Mouse (Mus musculus): ENCODE data around the gene Rai14.
A peak's percentile ranks its signal among the peaks of the same experiment; 100 is the strongest.

The Rai14 gene

GRCm38 (mm10) chr15:10714409-10715138, at the start of gene Rai14:
Gene Rai14, minus strand, starts transcription at chr15:10714624.
- peak in 1 of 2 experiments; percentile 44 for DNase-seq (ENCODE audit: low spot score in 2 of 2)

GRCm38 (mm10) chr15:10761441-10761840, 47.0 kb upstream of the Rai14 start:
- no peak for DNase-seq (ENCODE audit: low spot score in 2 of 2)

DNA sequence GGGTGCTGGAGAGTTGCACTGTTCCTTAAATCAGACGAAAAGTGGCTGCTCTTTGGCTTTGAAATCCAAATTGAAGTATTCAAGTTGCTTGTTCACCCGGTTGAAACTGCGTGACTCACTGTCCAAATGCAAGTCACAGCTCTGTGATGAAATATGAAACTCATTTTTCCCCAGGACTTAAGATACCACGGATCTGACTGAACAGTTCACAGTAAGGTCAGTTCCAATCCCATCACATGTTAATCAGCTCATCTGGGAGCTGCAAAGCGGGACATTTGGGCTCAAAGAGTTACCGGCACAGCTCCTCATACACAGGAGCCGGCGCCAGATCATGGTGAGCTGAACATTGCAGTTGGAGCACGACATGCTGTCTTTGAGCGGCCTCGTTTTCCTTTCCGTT, 45.6 kb upstream of the Rai14 start:
- DNase-seq (ENCODE audit: low spot score in 2 of 2): no peak

DNA sequence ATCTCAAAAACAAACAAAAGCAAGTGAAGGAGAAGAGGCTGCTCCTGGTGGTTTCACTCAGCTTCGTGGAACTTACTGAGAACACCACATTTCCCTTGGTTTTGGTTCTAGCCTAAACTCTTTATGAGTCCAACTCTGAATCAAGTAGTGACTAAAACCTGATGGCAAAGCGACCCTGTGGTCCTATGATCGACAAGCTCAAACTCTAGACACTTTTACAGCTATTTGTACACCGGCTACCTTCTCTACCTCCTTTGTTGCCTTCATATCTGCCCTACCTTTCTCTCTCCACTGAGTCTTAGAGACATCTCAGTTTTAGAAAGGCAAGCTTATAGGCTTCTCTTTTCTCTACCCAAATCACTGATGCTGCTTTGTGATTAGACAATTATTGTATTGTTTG, 45.0 kb upstream of the Rai14 start:
- DNase-seq (ENCODE audit: low spot score in 2 of 2): no peak

- no peak for DNase-seq (ENCODE audit: low spot score in 2 of 2)
These were observed 44.4 kb upstream of the Rai14 start for GRCm38 (mm10) chr15:10758808-10759207.

GRCm38 (mm10) chr15:10751141-10751540, 36.7 kb upstream of the Rai14 start:
- no peak for DNase-seq (ENCODE audit: low spot score in 2 of 2)

DNA sequence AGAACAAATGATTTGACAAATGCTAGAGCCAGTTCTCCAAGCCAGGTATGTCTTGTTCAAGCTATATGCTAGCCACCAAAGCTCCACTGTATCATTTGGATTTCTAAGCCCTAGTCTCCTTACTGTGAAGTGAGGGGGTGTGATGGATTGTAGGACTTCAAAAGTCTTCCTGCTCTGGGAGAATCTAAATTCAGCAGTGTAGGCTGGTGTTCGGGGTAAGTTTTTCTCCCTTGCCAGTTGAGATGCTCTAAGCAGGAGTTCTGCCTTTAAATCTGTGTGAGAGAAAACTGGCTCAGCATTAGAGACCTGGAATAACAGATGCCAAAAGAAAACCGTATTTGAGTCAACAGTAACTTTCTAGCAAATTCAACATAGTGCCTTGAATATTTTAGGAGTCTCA, 35.9 kb upstream of the Rai14 start:
- no peak for DNase-seq (ENCODE audit: low spot score in 2 of 2)

- DNase-seq (ENCODE audit: low spot score in 2 of 2): no peak
These were observed 35.3 kb upstream of the Rai14 start for GRCm38 (mm10) chr15:10749678-10750077.

- no peak for DNase-seq (ENCODE audit: low spot score in 2 of 2)
These were observed 33.2 kb upstream of the Rai14 start for GRCm38 (mm10) chr15:10747638-10748037.

DNA sequence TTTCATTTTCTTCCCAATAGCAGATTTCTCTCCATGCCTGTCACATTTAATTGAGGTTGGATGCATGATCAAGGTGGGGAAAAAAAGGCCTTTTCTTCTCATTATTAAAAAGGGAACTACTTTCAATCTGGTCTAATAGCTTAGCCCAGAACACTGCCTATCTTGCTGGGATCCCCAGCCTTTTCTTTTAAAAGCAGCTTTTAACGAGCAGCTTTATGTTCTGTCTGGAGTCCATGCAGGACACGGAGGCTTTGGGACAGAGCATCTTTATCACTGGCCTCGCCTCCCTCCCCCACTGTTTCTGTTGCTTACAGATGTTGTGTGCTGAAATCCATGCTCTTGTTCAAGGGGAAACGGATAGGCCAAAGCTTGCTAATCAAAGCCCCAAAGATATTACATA, 32.8 kb upstream of the Rai14 start:
- DNase-seq (ENCODE audit: low spot score in 2 of 2): no peak

GRCm38 (mm10) chr15:10746303-10747051, 32.1 kb upstream of the Rai14 start:
- no peak for DNase-seq (ENCODE audit: low spot score in 2 of 2)

GRCm38 (mm10) chr15:10742441-10742840, 28.0 kb upstream of the Rai14 start:
- DNase-seq (ENCODE audit: low spot score in 2 of 2): no peak

- DNase-seq (ENCODE audit: low spot score in 2 of 2): no peak
These were observed 24.9 kb upstream of the Rai14 start for GRCm38 (mm10) chr15:10739279-10739678.

DNA sequence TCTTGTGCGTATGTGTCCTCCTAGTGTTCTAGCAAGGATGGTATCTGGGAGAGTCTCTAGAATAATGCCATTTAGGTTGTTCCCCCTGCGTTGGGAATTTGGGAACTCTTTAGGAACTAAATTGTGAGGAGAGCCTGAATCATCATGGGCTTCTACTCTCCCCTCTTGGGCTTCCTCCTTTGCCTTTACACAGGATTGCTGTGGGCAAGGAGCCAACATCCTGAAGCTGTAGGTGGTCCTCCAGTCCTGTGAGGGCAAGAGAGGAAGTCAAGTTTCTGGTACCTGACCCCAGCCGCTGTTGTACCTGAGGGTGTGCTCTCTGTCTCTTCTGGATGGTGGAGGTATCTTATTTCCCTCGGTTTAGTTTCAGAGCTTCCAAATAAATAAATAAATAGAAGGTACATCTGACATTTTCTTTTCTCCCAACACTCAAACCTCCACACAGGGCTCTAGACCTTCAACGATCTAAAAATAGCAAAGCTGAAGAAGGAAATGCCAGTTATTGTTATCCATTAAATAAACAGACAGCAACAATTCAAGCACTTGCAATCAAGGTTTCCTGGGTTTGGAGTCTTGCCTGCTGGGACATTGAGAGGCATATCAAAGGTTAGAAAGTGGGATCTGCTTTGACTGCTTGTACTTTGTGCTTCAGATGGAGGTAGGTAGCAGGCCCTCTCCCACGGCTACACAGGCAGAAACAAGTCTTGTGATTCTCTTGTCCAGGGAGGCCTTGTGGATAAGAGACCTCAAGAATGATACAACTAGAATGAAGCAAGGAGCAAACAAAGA, 24.1 kb upstream of the Rai14 start:
- DNase-seq (ENCODE audit: low spot score in 2 of 2): no peak

DNA sequence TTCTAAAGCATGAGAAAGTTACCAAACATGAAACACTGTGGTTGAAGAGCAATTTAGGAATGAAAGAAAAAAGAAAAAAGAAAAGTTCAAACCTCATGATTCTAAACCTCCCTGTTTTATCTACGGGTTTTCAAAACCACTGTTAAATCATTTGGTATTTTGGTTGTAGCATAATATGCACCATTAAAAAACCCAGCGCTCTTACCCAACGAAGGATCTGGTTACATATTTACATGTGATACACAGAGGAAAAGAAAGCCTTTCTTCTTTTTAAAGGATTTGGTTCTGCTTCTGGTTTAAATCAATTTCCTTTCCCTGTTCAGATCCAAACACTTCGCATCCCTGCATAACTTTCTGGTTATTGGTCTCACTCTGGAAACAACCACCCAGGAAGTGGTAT, 21.5 kb upstream of the Rai14 start:
- DNase-seq (ENCODE audit: low spot score in 2 of 2): no peak

- no peak for DNase-seq (ENCODE audit: low spot score in 2 of 2)
These were observed 20.8 kb upstream of the Rai14 start for GRCm38 (mm10) chr15:10735216-10735615.

GRCm38 (mm10) chr15:10731398-10731797, 17.0 kb upstream of the Rai14 start:
- DNase-seq (ENCODE audit: low spot score in 2 of 2): no peak

DNA sequence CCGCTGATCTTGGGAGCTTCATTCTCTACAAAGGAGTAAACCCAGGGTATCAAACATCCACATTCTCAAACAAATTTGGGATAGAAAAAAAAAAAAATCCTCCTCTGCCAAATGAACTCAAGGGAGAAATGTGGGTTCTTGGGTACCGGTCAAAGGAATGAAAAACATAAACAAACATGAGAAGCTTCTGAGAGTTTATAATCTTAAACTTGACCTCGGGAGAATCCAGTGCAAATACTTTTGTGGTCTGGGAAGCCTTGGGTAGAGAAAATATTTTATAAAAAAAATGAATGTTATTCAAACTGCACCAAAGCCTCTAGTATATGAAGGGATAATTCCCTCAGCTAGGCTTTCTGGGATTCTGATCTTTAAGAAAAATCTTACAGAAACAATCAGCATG, 11.8 kb upstream of the Rai14 start:
- DNase-seq (ENCODE audit: low spot score in 2 of 2): no peak

- no peak for DNase-seq (ENCODE audit: low spot score in 2 of 2)
These were observed 10.4 kb upstream of the Rai14 start for GRCm38 (mm10) chr15:10724857-10725256.

DNA sequence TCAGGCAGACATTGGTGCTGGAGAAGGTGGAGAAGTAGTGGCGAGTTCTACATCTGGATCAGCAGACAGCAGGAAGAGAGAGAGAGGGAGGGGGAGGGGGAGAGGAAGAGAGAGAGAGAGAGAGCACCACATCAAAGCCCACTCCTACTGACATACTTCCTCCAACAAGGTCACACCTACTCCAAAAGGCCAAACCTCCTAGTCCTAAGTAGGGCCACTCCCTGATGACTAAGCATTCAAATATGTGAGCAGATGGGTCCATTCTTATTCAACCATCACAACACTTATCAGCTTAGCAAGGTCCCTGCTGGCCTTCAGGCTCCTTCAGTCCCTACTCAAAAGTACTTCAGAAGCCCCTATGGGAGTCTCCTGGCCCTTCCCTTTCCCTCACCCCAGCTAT, 9.1 kb upstream of the Rai14 start:
- no peak for DNase-seq (ENCODE audit: low spot score in 2 of 2)

DNA sequence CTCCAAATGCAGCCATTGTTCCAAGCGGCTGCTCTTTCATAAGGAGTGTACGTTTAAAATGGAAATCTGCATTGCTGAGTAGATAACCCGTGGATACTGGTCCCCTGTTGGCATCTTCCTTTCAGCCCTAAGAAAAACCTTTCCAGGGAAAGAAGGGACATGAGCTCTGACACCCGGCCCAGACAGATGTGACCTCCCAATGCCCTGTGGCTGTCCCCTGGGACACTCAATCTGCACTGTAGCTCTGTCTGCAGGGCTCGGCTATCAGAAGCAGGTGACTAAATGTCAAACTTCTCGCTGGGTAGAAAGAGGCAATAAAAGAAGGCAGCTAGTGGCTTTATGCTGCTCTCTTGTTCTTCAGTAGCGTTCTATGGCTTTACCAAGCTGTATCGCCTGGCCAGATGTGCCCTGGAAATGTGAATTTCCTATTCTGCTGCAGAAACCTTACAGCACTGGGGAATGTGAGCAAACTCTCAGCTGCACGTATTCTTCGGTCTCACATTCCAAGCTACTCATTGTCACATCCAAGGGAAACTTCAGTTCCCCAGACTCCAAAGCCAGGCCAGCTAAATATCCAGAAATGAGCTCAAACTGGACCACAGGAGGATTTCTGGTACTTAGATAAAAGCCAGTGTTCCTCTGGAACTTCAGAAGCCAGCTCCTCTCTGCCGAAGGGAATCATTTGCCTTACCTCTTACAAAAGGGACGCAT, 8.4 kb upstream of the Rai14 start:
- no peak for DNase-seq (ENCODE audit: low spot score in 2 of 2)

- DNase-seq (ENCODE audit: low spot score in 2 of 2): no peak
These were observed 6.9 kb upstream of the Rai14 start for GRCm38 (mm10) chr15:10721259-10721781.
